Mouse (Mus musculus): ENCODE data around the gene Rit1. TPM values are rescaled to one million over a fixed set of nuclear protein-coding genes. Genes with fewer than 3 reads are reported as not detected.

Rit1 gene
- 31.5 and 41.5 TPM in 2 replicates for polyA plus RNA-seq (2012; rRNA removed)

GRCm38 (mm10) chr3:88716399-88717197 is at the start of gene Rit1:
TSS of gene Rit1 (plus strand) at chr3:88716838.

DNA sequence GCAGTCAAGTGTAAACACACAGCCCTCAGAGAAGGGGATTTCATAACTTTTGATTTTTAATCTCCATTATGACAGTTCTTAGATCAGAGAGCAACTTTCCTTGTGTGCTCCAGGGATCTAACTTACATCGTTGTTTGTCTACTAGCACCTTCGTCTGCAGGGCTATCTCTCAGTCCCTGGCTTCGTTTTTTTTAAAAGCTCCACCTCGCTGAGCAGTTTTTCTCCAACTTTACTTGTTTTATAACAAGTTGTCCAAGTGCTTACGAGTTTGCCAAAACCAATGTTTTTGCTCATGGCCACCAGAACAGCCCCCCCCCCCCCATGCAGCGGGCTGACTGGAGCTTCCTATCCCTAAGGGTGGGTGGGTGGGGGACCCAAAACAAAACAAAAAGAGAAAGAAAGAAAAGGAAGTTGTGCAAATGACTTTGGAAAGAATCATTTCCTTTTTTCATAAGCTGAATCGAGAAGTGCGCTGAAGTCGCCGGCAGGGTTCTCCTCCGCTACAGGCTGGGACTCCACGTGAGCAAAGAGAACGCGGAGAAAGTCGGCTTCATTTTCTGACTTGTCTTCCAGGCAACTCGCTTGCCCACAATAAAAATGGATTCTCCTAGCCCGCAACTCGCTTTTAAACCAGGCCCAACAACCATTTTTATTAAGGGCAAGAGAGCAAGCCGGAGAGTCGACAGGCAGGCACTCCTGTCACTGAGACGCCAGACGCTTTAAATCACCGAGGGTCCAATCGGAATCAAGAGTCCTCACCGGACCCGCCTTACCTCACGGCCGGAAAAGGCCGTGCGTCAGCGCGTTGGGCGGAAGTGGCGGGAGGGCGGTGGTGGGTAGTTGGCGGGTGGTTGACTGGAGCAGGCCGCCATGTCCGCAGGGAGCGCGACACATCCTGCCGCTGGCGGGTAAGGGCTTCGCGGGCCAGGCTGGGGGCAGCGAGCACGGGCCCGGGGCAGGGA is 31.4 kb upstream of the Rit1 start, which contains the start of gene Khdc4:
TSS of gene Khdc4 (plus strand) at position 824 of the 962 bp plus-strand sequence.

GRCm38 (mm10) chr3:88774939-88775841 is 58.6 kb downstream of the Rit1 start, which contains the start of gene Syt11:
TSS of gene Syt11 (minus strand) at chr3:88775164.

Other genes with a start within 250 kb of the Rit1 start
- 22.5 and 24.7 TPM in 2 replicates for gene Lmna, start 206.9 kb upstream of the Rit1 start, polyA plus RNA-seq (2012; rRNA removed)
- gene Mex3a, start 184.4 kb upstream of the Rit1 start, polyA plus RNA-seq (2012; rRNA removed): 70.1 and 73.6 TPM in 2 replicates
- 1.7 and 2.1 TPM in 2 replicates for gene Rab25, start 168.5 kb upstream of the Rit1 start, polyA plus RNA-seq (2012; rRNA removed)
- gene Lamtor2, start 163.8 kb upstream of the Rit1 start, polyA plus RNA-seq (2012; rRNA removed): 95.0 and 115 TPM in 2 replicates
- gene Ubqln4, start 163.1 kb upstream of the Rit1 start, polyA plus RNA-seq (2012; rRNA removed): 88.6 and 105 TPM in 2 replicates
- gene Ssr2, start 141.0 kb upstream of the Rit1 start, polyA plus RNA-seq (2012; rRNA removed): 170 and 215 TPM in 2 replicates
- 89.1 and 124 TPM in 2 replicates for gene Arhgef2, start 110.9 kb upstream of the Rit1 start, polyA plus RNA-seq (2012; rRNA removed)
- gene Rxfp4, start 63.7 kb upstream of the Rit1 start, polyA plus RNA-seq (2012; rRNA removed): not detected in 2 replicates
- 130 and 150 TPM in 2 replicates for gene Khdc4, start 31.0 kb upstream of the Rit1 start, polyA plus RNA-seq (2012; rRNA removed)
- gene Syt11, start 58.3 kb downstream of the Rit1 start, polyA plus RNA-seq (2012; rRNA removed): 86.4 and 129 TPM in 2 replicates
- gene Gon4l, start 118.4 kb downstream of the Rit1 start, polyA plus RNA-seq (2012; rRNA removed): 35.6 and 58.9 TPM in 2 replicates
- 36.6 and 45.7 TPM in 2 replicates for gene Msto1, start 197.2 kb downstream of the Rit1 start, polyA plus RNA-seq (2012; rRNA removed)
- 16.6 and 20.0 TPM in 2 replicates for gene Ash1l, start 233.8 kb downstream of the Rit1 start, polyA plus RNA-seq (2012; rRNA removed)
- gene Dap3, start 234.3 kb downstream of the Rit1 start, polyA plus RNA-seq (2012; rRNA removed): 110 and 160 TPM in 2 replicates